Mouse (Mus musculus): ENCODE results near the gene St6galnac6. TPM values are rescaled to one million over a fixed set of nuclear protein-coding genes. Genes with fewer than 3 reads are reported as not detected.

St6galnac6 gene
- total and polyA plus RNA-seq, 2 experiments = 38.0 to 90.0 TPM

- Histone ChIP-seq H3K4me3 (ENCODE audit: insufficient read depth, low read depth, low read length) (no peak overlapping the region), H3K79me2 (ENCODE audit: control insufficient read depth, insufficient read depth, low read length) (no peaks in the 10 kb centered on the region), H3K27me3 (ENCODE audit: control insufficient read depth, insufficient read depth, low read length) (no peaks in the 10 kb centered on the region), H3K27ac (replicated peaks; ENCODE audit: insufficient read depth, low read depth, low read length) (no peak overlapping the region), H3K4me1 (ENCODE audit: control insufficient read depth, insufficient read depth, low read length) (0 out of 2 replicates have a peak, but pooled peaks cover 3% of the 10 kb centered on the region), H3K9ac (ENCODE audit: low read depth, low read length) (no peak overlapping the region), H3K36me3 (ENCODE audit: control insufficient read depth, insufficient read depth, low read length) (peaks cover 13% of the 10 kb centered on the region; the same call in 1 of the 2 replicates)
- TF ChIP-seq POLR2A (IDR thresholded peaks at IDR 0.05; ENCODE audit: extremely low read depth, insufficient read depth, low read length) (no peak), CTCF (IDR thresholded peaks at IDR 0.05; ENCODE audit: low read depth, low read length) (no peak)
- WGBS = 82% methylated on average over 4 of the region's 4 CpGs
- DNase-seq (ENCODE audit: extremely low read depth, low read depth, low spot score) = no peak
Measured at GRCm38 (mm10) chr2:32620682-32621516, 21.4 kb downstream of the St6galnac6 start.

GRCm38 (mm10) chr2:32621517-32621859, 22.0 kb downstream of the St6galnac6 start, which contains the start of gene Ak1:
TSS of gene Ak1 (plus strand) at chr2:32621758.
- Histone ChIP-seq H3K27me3 (ENCODE audit: control insufficient read depth, insufficient read depth, low read length) (no peaks in the 10 kb centered on the region), H3K9ac (ENCODE audit: low read depth, low read length) (no peak within 1 kb of the TSS), H3K4me1 (ENCODE audit: control insufficient read depth, insufficient read depth, low read length) (0 out of 2 replicates have a peak, but pooled peaks cover 3% of the 10 kb centered on the region), H3K79me2 (ENCODE audit: control insufficient read depth, insufficient read depth, low read length) (no peaks in the 10 kb centered on the region), H3K36me3 (ENCODE audit: control insufficient read depth, insufficient read depth, low read length) (peaks cover 8% of the 10 kb centered on the region; the same call in 1 of the 2 replicates), H3K4me3 (ENCODE audit: insufficient read depth, low read depth, low read length) (no peak within 1 kb of the TSS), H3K27ac (replicated peaks; ENCODE audit: insufficient read depth, low read depth, low read length) (no peak within 1 kb of the TSS)
- 58% methylated on average over 7 of the region's 7 CpGs for WGBS
- DNase-seq (ENCODE audit: extremely low read depth, low read depth, low spot score) = no peak
- TF ChIP-seq POLR2A (IDR thresholded peaks at IDR 0.05; ENCODE audit: extremely low read depth, insufficient read depth, low read length) (no peak), CTCF (IDR thresholded peaks at IDR 0.05; ENCODE audit: low read depth, low read length) (no peak)

GRCm38 (mm10) chr2:32624111-32624748, 24.7 kb downstream of the St6galnac6 start:
- DNase-seq (ENCODE audit: extremely low read depth, low read depth, low spot score) = no peak
- TF ChIP-seq CTCF (IDR thresholded peaks at IDR 0.05; ENCODE audit: low read depth, low read length) = no peak
- no peak for TF ChIP-seq POLR2A (IDR thresholded peaks at IDR 0.05; ENCODE audit: extremely low read depth, insufficient read depth, low read length)
- 0 out of 2 replicates have a peak, but pooled peaks cover 3% of the 10 kb centered on the region for H3K4me1 ChIP-seq (ENCODE audit: control insufficient read depth, insufficient read depth, low read length)
- no peaks in the 10 kb centered on the region; the same call in 1 of the 2 replicates for H3K36me3 ChIP-seq (ENCODE audit: control insufficient read depth, insufficient read depth, low read length)
- 67% methylated on average over 5 of the region's 5 CpGs for WGBS
- H3K9ac ChIP-seq (ENCODE audit: low read depth, low read length) = no peak overlapping the region
- no peaks in the 10 kb centered on the region for H3K79me2 ChIP-seq (ENCODE audit: control insufficient read depth, insufficient read depth, low read length)
- no peaks in the 10 kb centered on the region for H3K27me3 ChIP-seq (ENCODE audit: control insufficient read depth, insufficient read depth, low read length)
- no peak overlapping the region for H3K27ac ChIP-seq (replicated peaks; ENCODE audit: insufficient read depth, low read depth, low read length)
- no peak overlapping the region for H3K4me3 ChIP-seq (ENCODE audit: insufficient read depth, low read depth, low read length)

GRCm38 (mm10) chr2:32625212-32625872, 25.8 kb downstream of the St6galnac6 start:
- no peak for DNase-seq (ENCODE audit: extremely low read depth, low read depth, low spot score)
- no peaks in the 10 kb centered on the region for H3K79me2 ChIP-seq (ENCODE audit: control insufficient read depth, insufficient read depth, low read length)
- 47% methylated on average over 13 of the region's 13 CpGs for WGBS
- no peaks in the 10 kb centered on the region for H3K36me3 ChIP-seq (ENCODE audit: control insufficient read depth, insufficient read depth, low read length)
- no peak overlapping the region for H3K4me3 ChIP-seq (ENCODE audit: insufficient read depth, low read depth, low read length)
- TF ChIP-seq CTCF (IDR thresholded peaks at IDR 0.05; ENCODE audit: low read depth, low read length) (no peak), POLR2A (IDR thresholded peaks at IDR 0.05; ENCODE audit: extremely low read depth, insufficient read depth, low read length) (no peak)
- no peak overlapping the region for H3K9ac ChIP-seq (ENCODE audit: low read depth, low read length)
- no peak overlapping the region for H3K27ac ChIP-seq (replicated peaks; ENCODE audit: insufficient read depth, low read depth, low read length)
- 0 out of 2 replicates have a peak, but pooled peaks cover 3% of the 10 kb centered on the region for H3K4me1 ChIP-seq (ENCODE audit: control insufficient read depth, insufficient read depth, low read length)
- no peaks in the 10 kb centered on the region for H3K27me3 ChIP-seq (ENCODE audit: control insufficient read depth, insufficient read depth, low read length)

GRCm38 (mm10) chr2:32625873-32626694, 26.6 kb downstream of the St6galnac6 start:
- no peak for DNase-seq (ENCODE audit: extremely low read depth, low read depth, low spot score)
- no peak overlapping the region for H3K9ac ChIP-seq (ENCODE audit: low read depth, low read length)
- no peak for TF ChIP-seq CTCF (IDR thresholded peaks at IDR 0.05; ENCODE audit: low read depth, low read length)
- TF ChIP-seq POLR2A (IDR thresholded peaks at IDR 0.05; ENCODE audit: extremely low read depth, insufficient read depth, low read length) = no peak
- H3K4me3 ChIP-seq (ENCODE audit: insufficient read depth, low read depth, low read length) = no peak overlapping the region
- H3K27me3 ChIP-seq (ENCODE audit: control insufficient read depth, insufficient read depth, low read length) = no peaks in the 10 kb centered on the region
- H3K27ac ChIP-seq (replicated peaks; ENCODE audit: insufficient read depth, low read depth, low read length) = no peak overlapping the region
- WGBS = 64% methylated on average over 5 of the region's 5 CpGs
- H3K4me1 ChIP-seq (ENCODE audit: control insufficient read depth, insufficient read depth, low read length) = no peaks in the 10 kb centered on the region
- no peaks in the 10 kb centered on the region for H3K79me2 ChIP-seq (ENCODE audit: control insufficient read depth, insufficient read depth, low read length)
- no peaks in the 10 kb centered on the region for H3K36me3 ChIP-seq (ENCODE audit: control insufficient read depth, insufficient read depth, low read length)

Measured in liver, adult 2 months (tissue).